Mouse (Mus musculus) lung, postnatal 25 days (tissue): ENCODE data around the gene Ece2.

Experiments used
- DNase-seq: peaks from one replicate; pipeline ENCODE4 v3.0.0; 2022; ENCODE audit warnings: low spot score

The Ece2 gene

DNA sequence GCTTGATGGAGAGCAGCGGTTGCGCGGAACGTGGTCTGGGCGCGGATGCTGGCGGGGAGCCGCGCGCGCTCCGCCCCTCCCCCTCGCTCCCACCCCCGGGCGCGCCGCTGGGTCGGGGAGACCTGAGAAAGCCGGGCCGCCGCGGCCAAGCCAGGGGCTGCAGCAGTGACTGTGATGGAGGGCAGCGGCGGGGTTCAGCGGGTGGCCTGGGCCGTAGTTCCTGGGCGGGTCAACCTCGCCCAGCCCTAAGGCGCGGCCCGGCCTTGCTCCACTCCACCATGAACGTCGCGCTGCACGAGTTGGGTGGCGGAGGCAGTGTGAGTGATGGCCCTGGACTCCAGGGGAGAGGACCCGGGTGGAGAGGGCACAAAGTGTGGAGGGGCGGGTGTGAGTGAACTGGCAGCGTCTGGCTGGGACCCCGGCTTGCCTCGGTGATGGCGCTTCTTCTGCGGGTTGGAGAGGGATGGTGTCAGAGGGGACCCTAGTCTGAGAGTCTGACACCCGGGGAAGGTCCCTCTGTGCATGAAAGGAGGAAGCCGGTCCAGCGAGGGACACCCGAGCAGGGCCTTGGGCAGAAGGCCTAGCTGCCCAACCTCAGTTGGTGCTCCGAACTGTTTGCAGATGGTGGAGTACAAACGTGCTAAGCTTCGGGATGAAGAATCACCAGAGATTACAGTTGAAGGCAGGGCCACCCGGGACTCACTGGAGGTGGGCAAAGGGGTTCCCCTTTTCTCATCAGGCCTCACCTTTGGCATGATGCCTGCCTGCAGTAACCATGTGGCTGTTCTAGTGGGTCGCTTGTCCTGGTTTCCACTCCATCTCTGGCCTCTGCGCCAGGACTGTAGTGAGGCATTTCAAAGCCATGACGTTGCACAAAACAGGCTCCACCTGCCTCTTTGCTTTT, at the start of gene Ece2:
Gene Ece2 (plus strand): TSS at position 98 of the 904 bp plus-strand sequence.
- no peak for DNase-seq

DNA sequence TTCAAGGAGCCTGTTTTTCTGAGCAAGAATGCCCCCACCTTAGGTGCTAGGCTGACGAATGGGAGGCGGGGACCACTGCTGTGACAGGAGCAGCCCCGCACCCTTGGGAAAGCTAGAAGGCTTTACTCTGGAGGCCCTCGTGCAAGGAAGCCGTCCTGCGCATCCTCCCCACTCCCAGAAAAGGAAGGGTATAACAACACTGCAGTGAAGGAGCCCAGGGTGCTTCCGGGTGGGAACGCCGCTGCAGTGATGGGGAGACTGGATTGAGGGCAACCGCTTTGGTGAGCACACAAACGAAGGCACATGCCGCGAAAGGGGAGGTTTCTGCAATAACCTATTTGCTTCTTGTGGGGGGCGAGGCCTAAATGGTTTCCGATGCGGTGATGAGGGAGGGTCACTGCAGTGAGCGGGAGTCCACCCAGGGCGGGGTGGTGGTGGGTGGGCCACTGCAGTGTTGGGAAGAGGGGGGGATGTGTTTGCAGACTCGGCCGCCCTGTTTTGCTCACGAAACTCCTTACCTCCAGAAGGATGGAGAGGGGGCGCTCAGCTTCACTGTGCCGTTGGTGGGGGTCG, 40.2 kb upstream of the Ece2 start, which contains the start of gene Vwa5b2:
Gene Vwa5b2 (plus strand): TSS at position 106 of the 573 bp plus-strand sequence.
- no peak for DNase-seq

DNA sequence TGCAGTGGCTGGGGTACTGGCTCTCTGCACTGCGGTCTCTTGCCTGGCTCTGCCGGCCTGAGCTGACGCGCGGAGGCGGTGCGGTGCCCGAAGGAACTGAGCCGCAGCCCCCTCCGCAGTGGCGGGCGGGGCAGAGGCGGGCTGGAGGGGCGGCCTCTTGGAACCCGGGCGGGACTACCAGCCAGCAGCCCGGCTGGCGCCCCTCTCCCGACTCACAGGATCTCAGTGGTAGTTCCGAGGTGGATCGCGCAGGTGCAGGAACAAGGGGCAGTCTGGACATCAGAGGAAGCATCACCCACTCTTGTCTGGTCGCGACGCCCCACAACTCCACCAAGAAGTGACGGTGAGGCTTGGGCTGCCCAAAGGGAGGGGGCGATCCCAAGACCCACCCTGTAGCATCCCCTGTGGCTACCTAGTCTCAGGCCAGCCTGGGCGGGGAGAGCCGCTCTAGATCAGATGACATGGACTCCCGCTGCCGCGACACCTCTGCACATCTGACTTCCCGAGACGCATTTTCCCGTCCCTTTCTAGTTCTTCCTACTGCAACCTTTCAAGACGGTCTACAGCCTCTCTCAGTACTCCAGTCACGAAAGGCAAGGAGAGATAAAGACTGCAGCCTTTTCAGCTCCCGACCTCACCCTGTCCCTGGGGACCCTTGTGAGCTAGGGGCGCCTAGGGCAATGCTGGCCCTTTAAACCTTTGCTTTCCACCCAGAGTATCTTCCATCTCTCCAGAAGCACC, 39.5 kb upstream of the Ece2 start:
- no peak for DNase-seq

DNA sequence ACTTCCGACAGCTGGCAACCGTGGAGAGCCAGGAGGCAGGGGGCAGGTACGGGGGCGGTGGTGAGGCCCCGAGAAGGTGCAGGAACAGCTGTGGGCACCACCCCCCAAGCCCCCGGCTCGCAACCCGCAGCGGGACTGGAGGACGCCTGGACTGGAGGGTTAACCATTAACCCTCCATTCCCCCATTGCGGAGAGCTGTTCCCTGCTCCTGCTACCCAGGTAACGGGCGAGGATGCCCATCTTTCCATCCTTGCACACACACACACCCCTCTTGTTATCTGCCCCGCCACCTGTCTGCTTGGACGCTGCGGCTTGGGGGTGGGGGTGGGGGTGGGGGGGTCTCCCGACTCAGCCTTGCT, 39.0 kb upstream of the Ece2 start:
- no peak for DNase-seq

GRCm38 (mm10) chr16:20591076-20591705, 38.4 kb upstream of the Ece2 start:
- DNase-seq = no peak

DNA sequence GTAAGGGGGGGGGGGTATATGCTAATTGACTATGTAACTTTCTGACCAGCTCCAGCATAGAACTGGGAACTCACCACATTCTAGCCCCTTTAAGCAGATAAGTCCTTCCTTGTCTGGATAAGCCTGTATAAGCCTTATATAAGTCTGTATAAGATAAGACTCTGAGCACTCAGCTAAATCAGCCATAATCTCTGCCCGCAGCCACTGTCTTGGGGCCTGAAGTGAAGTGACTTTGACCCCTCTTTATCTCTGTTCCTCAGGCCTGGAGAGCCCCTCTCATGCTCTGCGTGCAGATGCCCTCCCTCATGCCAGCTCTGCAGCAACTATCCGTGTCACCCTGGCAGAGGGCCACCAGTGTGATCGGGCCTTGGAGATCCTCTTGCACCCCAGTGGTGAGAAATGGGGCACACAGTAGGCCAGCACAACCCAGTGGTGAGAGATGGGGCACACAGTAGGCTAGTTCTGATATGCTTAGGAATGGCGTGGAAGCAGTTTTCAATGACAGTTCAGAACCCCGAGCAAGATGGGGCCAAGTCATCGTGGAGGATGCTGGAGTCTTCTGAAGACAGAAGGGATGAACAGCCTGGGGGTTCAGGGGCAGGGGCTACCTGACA, 34.5 kb upstream of the Ece2 start:
- no peak for DNase-seq

DNA sequence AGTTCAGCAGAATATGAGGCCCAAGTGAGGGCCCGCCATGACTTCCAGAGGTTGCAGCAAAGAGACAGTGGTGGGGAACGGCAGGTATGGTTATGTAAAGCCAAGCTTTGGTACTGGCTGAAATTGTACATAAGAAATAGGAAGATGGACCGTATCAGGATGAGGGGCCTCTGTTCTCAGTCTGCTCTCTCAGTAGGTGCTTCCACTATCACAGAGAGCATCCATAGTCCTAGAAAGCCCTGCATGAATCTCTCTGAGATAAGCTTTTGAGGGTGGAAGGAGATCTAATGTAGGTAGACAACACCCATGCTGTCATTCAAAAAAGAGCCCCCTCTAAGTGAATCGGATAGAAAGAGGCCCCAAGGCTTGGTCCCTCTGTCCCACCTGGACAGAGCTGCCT, 33.9 kb upstream of the Ece2 start:
- DNase-seq = no peak

- DNase-seq = no peak
Observed at GRCm38 (mm10) chr16:20596687-20597441, 32.8 kb upstream of the Ece2 start.

DNA sequence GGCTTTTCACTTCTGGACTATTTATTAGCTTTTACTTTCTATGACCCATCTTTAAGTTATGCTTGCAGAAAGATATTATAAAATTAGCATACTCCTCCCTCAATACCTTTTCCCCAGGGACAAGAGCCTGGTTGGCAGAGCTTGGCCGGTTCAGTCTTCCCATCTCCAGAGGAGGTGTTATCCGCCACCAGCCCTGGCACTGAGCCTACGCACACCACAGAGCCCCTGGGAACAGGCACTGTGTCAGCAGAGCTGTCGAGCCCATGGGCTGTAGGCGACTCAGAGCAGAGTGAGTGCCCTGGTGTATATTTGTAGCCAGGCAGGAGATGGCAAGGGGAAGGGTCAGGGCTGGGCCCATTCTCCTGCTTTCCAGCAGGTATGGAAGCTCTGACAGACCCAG, 29.1 kb upstream of the Ece2 start:
- DNase-seq = no peak

GRCm38 (mm10) chr16:20604705-20605104, 24.9 kb upstream of the Ece2 start:
- DNase-seq = no peak

GRCm38 (mm10) chr16:20610501-20611356, 18.9 kb upstream of the Ece2 start:
- DNase-seq = peak; percentile 69

- DNase-seq = peak; percentile 92
Observed at GRCm38 (mm10) chr16:20611357-20612227, 18.0 kb upstream of the Ece2 start, which contains the start of the genes Eef1akmt4, Gm49333 and Alg3. Eef1akmt4 (plus strand) TSS chr16:20611593. Gm49333 (plus strand) TSS chr16:20611610. Alg3 (minus strand) TSS chr16:20611735.

DNA sequence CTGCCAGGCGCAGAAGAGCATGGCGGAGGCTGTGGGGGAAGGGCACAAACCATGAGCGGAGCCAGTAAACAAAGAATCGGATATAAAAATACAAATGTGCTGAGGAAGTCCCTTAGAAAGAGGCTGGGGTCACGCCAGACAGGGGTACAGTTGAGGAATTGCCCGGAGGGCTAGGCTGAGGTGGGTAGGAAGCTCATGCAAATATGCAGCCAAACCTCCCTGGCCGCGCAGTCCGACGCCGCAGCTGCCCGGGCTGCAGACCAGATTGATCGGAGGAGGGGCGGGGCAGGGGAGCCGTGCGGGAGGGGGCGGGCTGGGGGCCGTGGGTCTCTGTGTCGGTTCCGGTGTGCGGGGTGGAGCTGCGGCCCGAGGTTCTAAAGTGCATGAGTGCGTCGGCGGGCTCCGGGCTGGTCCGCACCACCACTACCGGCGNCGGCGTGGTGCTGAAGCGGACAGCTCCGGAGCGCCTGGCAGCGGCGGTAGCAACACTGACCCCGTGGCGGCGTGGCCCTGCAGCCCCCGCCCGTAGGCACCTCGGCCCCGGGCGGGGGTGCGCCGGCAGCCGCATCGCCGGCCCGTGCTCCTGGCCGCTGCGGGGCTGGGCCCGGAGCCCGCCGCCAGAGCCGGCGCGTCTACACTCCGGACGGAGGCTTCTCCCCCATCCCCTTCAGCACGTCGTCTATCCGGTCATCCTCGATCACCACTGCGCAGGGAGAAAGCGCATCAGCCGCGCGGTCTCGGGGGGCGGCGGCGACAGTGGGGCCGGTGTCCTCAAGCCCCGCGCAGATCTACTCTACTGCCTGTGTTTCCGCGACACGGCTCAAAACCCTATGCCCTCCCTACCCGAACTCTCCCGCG, 9.9 kb upstream of the Ece2 start:
- no peak for DNase-seq

DNA sequence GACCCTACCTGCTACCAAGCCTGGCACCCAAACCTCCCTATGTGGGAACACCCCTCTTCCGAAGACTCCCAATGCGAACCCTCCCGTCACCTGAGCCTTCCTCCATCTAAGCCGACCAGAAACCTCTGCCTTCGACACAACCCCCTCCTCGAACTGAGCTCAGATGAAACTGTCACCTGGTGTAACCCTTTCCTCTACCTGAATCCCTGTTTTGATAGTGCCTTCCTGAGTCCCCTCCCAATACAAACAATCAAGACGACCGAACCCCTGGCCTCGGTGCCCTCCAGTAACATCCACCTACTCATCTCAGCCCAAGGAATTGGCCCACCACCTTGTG, 9.3 kb upstream of the Ece2 start:
- DNase-seq = no peak

GRCm38 (mm10) chr16:20620751-20621190, 8.9 kb upstream of the Ece2 start:
- no peak for DNase-seq

GRCm38 (mm10) chr16:20621191-20621990, 8.2 kb upstream of the Ece2 start, which contains the start of gene Camk2n2:
Camk2n2 (minus strand) TSS chr16:20621287.
- DNase-seq = peak; percentile 55
